Mouse (Mus musculus) layer of hippocampus, adult 11-12 months (tissue): Measurements from ENCODE around the gene Rps6ka3.

Experiments used
- DNase-seq: peaks from one replicate; pipeline ENCODE4 v3.0.0; 2022; ENCODE audit warnings: low spot score

Rps6ka3 gene

DNA sequence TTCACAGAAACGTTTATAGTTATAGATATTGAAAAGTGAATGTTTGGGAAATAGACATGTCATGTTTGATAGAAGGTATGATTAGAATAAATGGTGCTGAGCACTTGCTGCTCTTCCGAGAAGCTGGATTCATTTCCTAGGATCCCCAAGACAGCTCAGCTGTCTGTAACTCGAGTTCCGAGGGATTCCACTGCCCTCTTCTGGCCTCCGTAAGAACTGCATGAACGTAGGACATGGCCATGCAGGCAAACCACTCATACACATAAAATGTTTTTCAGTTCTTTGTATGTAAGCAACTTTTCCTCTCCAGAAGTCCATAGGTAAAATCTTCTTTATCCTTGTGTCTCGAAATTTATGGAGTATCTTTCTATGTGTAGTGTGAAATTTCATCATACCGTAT, 111.2 kb downstream of the Rps6ka3 start:
- peak; percentile 71 for DNase-seq

DNA sequence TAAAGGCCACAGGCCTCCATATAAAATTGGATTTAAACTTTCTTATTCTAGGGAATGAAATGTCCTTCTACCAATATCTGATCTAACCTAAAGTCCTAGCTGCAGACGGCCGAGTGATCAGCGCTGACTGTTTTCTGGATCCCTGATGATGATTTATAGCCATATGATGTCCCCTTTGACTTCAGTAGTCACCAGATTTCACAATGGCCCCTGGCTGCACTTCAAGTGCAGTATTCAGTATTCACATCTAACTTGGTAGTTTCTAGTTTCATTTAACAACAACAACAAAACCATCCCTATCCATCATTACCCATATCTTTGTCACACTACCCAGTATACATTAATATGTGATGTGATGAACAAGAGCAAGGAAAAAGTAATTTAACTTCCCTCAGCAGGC, 154.4 kb downstream of the Rps6ka3 start:
- DNase-seq = no peak

DNA sequence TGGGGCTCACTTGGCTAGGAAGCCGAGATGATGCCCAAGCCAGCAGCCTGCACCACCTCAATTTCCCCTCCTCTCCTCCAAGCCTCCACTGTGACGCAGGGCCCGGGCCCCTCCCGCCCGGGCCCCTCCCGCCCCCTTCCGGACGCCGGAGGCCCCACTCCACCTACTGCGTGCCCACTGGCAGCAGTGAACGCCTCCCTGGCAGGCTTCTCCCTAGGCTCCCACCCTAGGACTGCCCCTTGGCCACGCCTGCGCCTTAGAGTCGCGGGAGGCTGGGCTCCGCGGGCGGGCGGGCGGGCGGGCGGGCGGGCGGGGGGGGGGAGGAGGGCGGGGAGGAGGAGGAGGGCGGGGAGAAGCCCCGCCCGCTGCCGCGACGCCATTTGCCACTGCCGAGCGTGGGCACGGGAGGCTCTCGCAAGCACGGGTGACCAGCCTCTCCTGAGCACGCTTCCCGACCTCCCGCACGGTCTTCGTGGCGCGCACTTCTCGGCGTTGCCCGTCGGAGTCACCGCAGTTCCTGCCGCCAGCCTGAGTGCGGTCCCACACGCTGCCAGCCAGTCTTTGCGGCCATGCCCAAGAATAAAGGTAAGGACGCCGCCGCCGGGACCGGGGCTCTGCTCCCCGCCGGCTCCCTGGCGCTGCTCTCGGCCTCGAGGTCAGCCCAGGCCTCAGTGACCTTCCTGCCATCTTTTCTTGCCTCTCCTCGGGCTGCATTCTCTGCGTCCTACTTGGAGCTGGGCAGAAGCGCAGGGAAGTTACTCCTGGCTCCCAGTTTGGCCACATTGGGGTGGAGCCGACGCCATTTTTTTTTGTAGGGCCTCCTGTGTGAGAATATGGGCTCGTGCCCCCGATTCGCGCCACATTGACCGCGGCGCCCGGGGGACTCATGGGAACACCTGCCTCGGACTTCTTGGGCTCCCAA, 162.0 kb downstream of the Rps6ka3 start, which contains the start of gene Eif1ax:
Gene Eif1ax, plus strand, starts transcription at position 348 of the 922 bp plus-strand sequence.
- DNase-seq = peak; percentile 63

DNA sequence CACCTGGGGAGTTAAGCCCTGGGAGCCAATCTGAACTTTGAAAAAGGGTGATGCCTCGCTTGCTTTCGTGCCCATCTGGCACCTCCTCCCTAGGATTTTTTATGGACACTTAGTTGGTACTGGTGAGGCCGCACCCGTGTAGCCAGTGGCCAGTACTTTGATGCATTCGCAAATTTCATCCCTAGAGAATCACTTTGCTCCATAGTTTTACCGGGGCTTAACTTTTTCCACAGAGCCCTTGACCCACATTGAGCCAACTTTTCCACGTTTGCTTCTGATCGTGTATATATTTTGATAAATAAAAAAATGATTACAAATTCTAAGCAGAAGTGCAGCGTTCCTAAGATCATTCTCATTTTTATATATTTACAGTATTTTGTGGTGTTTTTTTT, 162.6 kb downstream of the Rps6ka3 start:
- no peak for DNase-seq

DNA sequence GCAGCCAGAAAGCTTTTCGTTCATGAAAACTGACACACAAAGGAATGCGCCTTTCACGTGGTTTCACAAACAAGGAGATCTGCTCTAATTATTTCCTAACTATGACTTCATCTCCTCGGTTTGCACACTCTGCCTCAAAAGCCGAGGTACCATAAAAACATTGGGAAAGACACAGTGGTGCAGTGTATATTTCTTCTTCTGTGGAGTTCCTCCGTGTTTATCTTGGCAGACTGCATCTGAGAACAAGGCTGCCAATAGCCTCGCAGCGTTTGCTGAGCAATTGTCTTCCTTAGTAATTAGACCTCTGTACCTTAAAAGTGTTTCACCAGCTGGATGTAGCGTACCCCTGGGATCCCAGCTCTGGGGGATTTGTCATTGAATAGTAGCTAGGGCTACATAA, 177.0 kb downstream of the Rps6ka3 start:
- DNase-seq = no peak

DNA sequence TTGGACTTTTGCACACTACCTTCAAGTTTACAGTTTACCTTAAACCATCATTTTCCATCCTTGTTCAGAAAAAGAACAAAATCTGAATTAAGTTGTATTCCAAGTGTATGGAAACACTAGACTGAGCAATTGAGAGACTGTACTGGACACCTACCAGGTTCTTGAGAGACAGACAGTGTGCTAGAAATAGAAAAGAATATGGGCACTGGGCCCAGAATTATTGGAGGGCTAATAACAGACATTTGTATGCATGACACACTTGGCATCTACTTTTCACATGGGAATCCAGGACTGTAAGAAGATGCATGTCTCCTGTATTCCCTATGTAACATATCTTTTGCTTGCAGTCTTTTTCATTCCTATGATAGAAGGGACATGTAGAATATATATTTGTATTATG, 178.8 kb downstream of the Rps6ka3 start:
- DNase-seq = no peak

DNA sequence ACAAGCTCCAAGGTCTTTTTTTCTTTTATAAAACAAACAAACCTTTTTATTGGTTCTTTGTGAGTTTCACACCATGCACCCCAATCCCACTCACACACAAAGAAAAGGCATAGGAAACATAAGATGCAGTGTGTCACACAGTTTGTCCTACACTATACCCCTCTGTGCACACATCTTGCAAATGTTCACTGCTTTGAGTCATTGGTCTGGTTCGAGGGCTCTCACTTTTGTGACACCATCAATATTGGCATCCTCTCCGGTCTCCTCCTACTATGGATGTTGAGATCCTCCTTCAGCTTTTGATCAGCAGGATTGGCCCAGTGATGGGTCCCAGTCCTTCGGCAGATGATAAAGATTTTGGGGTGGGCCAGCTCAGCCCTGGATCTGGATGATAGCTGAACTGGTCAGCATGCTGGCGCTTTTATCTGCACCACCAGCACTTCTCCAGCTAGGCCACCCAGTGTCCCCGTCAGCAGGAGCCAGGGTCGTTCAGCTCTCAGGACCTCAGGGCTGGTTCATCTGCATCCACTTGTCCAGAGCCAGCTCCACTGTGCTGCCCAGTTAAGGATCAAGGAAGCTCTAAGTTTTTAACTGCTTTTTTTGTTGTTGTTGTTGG, 180.3 kb downstream of the Rps6ka3 start:
- no peak for DNase-seq

DNA sequence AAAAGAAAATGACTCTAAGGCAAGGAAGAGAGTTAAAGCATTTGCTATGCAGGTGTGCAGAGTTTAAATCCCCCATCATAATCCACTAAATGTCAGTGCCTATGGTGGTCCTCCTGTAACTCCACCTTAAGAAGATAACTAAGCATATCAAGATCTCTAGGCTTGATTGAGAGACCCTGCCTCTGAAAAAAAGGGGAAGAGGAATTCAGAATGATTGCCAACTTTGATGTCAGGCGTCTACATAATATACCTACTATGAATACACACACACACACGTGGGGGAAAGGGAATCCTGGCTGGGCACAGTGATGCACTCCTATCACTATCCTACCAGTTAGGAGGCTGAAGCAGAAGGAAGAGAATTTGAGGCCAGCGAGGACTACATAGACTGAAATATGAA, 181.1 kb downstream of the Rps6ka3 start:
- no peak for DNase-seq

DNA sequence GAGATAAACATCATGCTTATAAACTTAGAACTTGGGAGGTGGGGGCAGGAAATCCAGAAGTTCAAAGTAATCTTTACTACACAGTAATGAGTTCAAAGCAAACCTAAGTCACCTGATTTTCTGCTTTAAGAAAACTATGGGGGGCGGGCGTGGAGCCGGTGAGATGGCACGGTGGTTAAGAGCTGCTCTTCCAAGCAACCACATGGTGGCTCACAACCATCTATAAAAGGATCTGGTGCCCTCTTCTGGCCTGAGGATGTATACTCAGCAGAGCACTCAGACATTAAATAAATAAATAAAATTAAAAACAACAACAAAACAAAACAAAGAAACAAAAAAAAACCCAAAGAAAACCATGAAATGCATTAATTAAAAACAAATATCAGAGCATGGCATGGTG, 199.1 kb downstream of the Rps6ka3 start:
- DNase-seq = peak; percentile 13

DNA sequence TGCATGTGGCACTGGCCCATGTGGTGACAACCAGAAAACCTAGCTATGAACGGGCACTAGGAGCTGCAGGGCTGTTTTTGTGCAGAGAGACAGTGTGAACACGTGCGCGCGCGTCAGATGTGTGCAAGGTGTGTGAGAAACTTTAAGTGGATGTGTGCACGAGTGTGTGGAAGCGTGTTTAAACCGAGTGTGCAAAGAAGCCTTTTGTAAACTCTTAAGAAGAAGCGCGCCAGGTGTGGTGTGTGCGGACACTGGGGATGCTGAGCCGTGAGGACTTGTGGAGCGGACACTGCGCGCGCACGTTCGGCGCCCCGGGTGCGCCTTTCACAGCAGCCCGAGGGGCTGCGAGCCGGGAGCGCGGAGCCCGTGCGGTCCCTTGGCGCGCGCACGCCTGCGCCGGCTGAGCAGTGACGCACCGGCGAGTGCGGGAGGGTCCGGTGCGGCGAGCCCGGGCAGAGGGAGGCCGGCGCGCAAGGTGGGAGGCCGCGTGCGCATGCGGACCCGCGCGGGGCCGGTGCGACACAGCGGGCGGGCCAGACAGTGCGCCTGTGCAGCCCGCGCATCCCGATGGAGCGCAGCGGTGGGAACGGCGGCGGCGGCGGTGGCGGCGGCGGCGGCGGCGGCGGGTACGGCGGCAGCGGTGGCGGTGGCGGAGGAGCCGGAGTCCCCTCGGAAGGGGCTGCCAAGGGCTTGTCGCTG, 204.2 kb downstream of the Rps6ka3 start, which contains the start of gene Map7d2:
Gene Map7d2, plus strand, starts transcription at position 443 of the 699 bp plus-strand sequence.
- peak; percentile 33 for DNase-seq

DNA sequence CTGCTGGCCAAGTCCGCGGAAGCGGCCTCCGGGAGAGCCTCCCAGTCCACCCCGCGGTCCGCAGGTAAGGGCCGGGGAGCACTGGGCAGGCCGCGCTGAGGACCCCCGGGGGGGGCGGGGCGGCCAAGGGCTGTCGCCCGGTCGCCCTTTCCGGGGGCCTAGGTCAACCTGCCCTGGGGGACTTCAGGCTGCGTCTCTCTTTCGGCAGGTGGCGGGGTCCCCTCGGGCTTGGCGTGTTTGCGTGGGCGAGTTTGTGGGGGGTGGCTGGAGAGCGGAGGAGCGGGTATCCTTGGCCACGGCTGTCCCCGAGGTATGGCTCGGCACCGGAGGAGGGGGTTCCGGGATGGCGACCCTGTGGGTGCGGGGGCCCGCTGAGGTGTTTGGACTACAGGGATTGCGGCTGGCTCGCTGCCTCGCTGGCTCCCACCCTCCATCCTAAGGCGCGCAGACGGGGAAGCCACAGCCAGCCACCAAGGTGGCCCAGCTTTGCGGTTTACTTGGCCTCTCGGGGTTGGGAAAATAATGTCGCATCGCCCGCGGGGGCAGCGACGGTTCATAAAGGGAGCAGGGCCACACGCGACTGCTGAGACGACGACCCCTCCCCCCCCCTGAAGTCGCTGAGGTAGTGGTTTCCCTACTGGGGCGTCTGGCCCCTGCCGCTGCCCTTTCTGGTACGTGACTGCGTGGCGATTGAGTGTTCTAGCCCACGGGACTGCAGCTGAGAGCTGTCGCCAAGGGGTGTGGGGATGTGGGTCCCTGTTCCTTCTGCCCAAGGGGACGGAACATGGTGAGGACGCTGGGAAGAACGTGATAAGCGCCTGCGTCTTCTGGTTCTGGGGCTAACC, 204.9 kb downstream of the Rps6ka3 start:
- peak; percentile 5 for DNase-seq
